Mouse (Mus musculus) lung, adult 2 months (tissue): Measurements from ENCODE around the gene Itga3.

ENCODE experiments used
- CTCF ChIP-seq: fragments of 200-500 bp; IDR thresholded peaks from 2 replicates; pipeline ENCODE4 v1.5.1; 2011; ENCODE audit warnings: mild to moderate bottlenecking, low read length, control low read depth; ENCODE audit not compliant: insufficient read depth
- POLR2A ChIP-seq: fragments of 200-500 bp; IDR thresholded peaks from 2 replicates; pipeline ENCODE4 v1.6.1; 2011; ENCODE audit warnings: low read depth, mild to moderate bottlenecking, control low read depth, low read length, borderline replicate concordance; ENCODE audit errors: extremely low read depth

GRCm38 (mm10) chr11:95095596-95095995, 19.0 kb upstream of the Itga3 start:
- TF ChIP-seq CTCF (no peak), POLR2A (no peak)
